Mouse (Mus musculus): ENCODE measurements around the gene Zfp579. TPM values are rescaled to one million over a fixed set of nuclear protein-coding genes. Genes with fewer than 3 reads are reported as not detected.

Zfp579 gene
- total and polyA plus RNA-seq, 3 experiments = 0.54 to 3.6 TPM; not detected in 1

GRCm38 (mm10) chr7:4964988-4965387 is 31.0 kb downstream of the Zfp579 start:
- Histone ChIP-seq H3K79me2 (ENCODE audit: control insufficient read depth, insufficient read depth, low read length, poor library complexity) (no peaks in the 10 kb centered on the region), H3K36me3 (ENCODE audit: control insufficient read depth in 1 of 2, insufficient read depth in 2 of 2, low read length in 2 of 2) (no peaks in the 10 kb centered on the region), H3K27me3 (ENCODE audit: control insufficient read depth in 1 of 2, insufficient read depth in 2 of 2, low read length in 2 of 2) (no peaks in the 10 kb centered on the region), H3K4me1 (ENCODE audit: control insufficient read depth in 1 of 2, insufficient read depth in 2 of 2, low read length in 2 of 2) (no peaks in the 10 kb centered on the region), H3K4me3 (ENCODE audit: control insufficient read depth in 1 of 2, insufficient read depth in 1 of 2, low read depth in 2 of 2, low read length in 2 of 2) (no peak overlapping the region), H3K9ac (ENCODE audit: control insufficient read depth, low read depth, low read length, poor library complexity, severe bottlenecking) (no peak overlapping the region), H3K9me3 (replicated peaks; ENCODE audit: insufficient read depth, low read length) (no peaks in the 10 kb centered on the region), H3K27ac (ENCODE audit: control insufficient read depth, low read depth, low read length) (no peak overlapping the region)
- no peak for DNase-seq (ENCODE audit: low read depth, low spot score)
- TF ChIP-seq ZC3H11A (IDR thresholded peaks at IDR 0.05; ENCODE audit: low read depth, low read length) = no peak
- no peak for TF ChIP-seq NRF1 (IDR thresholded peaks at IDR 0.05; ENCODE audit: insufficient read depth, low read depth, low read length, poor library complexity, severe bottlenecking)
- TF ChIP-seq TBP (IDR thresholded peaks at IDR 0.05; ENCODE audit: low read depth, low read length) = no peak
- no peak for TF ChIP-seq RAD21 (IDR thresholded peaks at IDR 0.05; ENCODE audit: low read depth, low read length)
- no peak for TF ChIP-seq ZNF384 (IDR thresholded peaks at IDR 0.05; ENCODE audit: low read depth, low read length)
- no peak for TF ChIP-seq CHD1 (IDR thresholded peaks at IDR 0.05; ENCODE audit: low read depth, low read length)
- TF ChIP-seq SMC3 (IDR thresholded peaks at IDR 0.05; ENCODE audit: low read depth, low read length) = no peak
- no peak for TF ChIP-seq MAFK (IDR thresholded peaks at IDR 0.05; ENCODE audit: borderline replicate concordance, low read depth, low read length)
- TF ChIP-seq ZKSCAN1 (IDR thresholded peaks at IDR 0.05; ENCODE audit: low read depth, low read length) = no peak
- TF ChIP-seq EP300 (IDR thresholded peaks at IDR 0.05; ENCODE audit: low read depth in 1 of 2, low read length in 2 of 2) = no peak
- TF ChIP-seq MYC (IDR thresholded peaks at IDR 0.05; ENCODE audit: low read depth, low read length) = no peak
- TF ChIP-seq TAL1 (IDR thresholded peaks at IDR 0.05; ENCODE audit: low read length) = no peak
- TF ChIP-seq ZMIZ1 (IDR thresholded peaks at IDR 0.05; ENCODE audit: low read depth, low read length) = no peak
- TF ChIP-seq USF1 (IDR thresholded peaks at IDR 0.05; ENCODE audit: low read depth, low read length) = no peak
- TF ChIP-seq MXI1 (IDR thresholded peaks at IDR 0.05; ENCODE audit: low read depth, low read length) = no peak
- no peak for TF ChIP-seq NELFE (IDR thresholded peaks at IDR 0.05; ENCODE audit: low read depth, low read length)
- TF ChIP-seq POLR2AphosphoS5 (IDR thresholded peaks at IDR 0.05; ENCODE audit: borderline replicate concordance, low read depth, low read length) = no peak
- TF ChIP-seq TCF12 (IDR thresholded peaks at IDR 0.05; ENCODE audit: low read depth, low read length) = no peak
- no peak for TF ChIP-seq GABPA (IDR thresholded peaks at IDR 0.05; ENCODE audit: low read depth, low read length)
- TF ChIP-seq MYB (IDR thresholded peaks at IDR 0.05; ENCODE audit: low read depth, low read length) = no peak

- H3K79me2 ChIP-seq (ENCODE audit: control insufficient read depth, insufficient read depth, low read length, poor library complexity) = no peaks in the 10 kb centered on the region
- no peaks in the 10 kb centered on the region for H3K27me3 ChIP-seq (ENCODE audit: control insufficient read depth in 1 of 2, insufficient read depth in 2 of 2, low read length in 2 of 2)
- DNase-seq (ENCODE audit: low read depth, low spot score) = no peak
- no peaks in the 10 kb centered on the region for H3K9me3 ChIP-seq (replicated peaks; ENCODE audit: insufficient read depth, low read length)
- no peak within 1 kb of the TSS for H3K9ac ChIP-seq (ENCODE audit: control insufficient read depth, low read depth, low read length, poor library complexity, severe bottlenecking)
- no peaks in the 10 kb centered on the region for H3K36me3 ChIP-seq (ENCODE audit: control insufficient read depth in 1 of 2, insufficient read depth in 2 of 2, low read length in 2 of 2)
- no peaks in the 10 kb centered on the region for H3K4me1 ChIP-seq (ENCODE audit: control insufficient read depth in 1 of 2, insufficient read depth in 2 of 2, low read length in 2 of 2)
- no peak within 1 kb of the TSS for H3K27ac ChIP-seq (ENCODE audit: control insufficient read depth, low read depth, low read length)
- TF ChIP-seq CTCF (IDR thresholded peaks at IDR 0.05 in 2 of 3, conservative IDR thresholded peaks at IDR 0.05 in 1 of 3; ENCODE audit: control insufficient read depth in 1 of 3, insufficient read depth in 1 of 3, low read depth in 2 of 3, low read length in 3 of 3, poor library complexity in 1 of 3, severe bottlenecking in 1 of 3) (0 out of 6 replicates have a peak, but pooled peaks of 1 of the 3 experiments have one; percentile 1), KAT2A (conservative IDR thresholded peaks at IDR 0.05; ENCODE audit: low read depth, low read length) (no peak), SMC3 (IDR thresholded peaks at IDR 0.05; ENCODE audit: low read depth, low read length) (no peak), RAD21 (IDR thresholded peaks at IDR 0.05; ENCODE audit: low read depth, low read length) (no peak)
- H3K4me3 ChIP-seq (ENCODE audit: control insufficient read depth in 1 of 2, insufficient read depth in 1 of 2, low read depth in 2 of 2, low read length in 2 of 2) = no peak within 1 kb of the TSS
These were observed 31.7 kb downstream of the Zfp579 start, which contains the start of gene Sbk2 for GRCm38 (mm10) chr7:4964272-4964671. TSS of gene Sbk2 (minus strand) at chr7:4964406.

Measured in MEL (cell line).